16 mouse cellular contexts compared by ENCODE assay signal in the genomic region with DNA sequence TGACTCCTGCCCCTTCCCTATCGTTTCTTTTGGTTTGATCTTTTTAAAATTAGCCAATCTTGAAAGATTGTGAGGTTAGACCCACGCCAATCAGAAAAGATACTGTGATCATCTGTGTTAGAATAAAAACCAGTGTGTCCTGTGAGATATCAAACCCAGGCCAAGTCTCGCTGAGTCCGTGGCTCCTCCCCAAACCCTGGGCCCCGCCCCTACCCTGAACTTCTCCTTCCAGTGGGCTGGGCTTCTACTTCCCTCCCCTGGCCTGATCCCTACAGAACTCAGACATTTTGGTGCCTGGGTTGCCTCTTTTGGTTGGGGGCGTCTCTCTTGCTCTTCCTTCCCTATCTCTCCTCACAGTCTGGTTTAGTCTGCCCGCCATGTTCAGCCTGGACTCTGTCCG. TPM values are rescaled to one million over a fixed set of nuclear protein-coding genes. Genes with fewer than 3 reads are reported as not detected.
DNase-seq lines count a peak whose midpoint lies in the region; ATAC-seq and TF ChIP-seq lines count a peak whose summit lies in the region.
"Had no signal": no experiment of that assay in that cellular context is flagged by ENCODE, and none has a peak within 500 bp of the region (broad histone marks: within the 10 kb centered on the region; RNA-seq: fewer than 3 reads in every experiment).

No protein-coding gene starts in this region.

- no peak for TF ChIP-seq RAD21 in MEL (IDR thresholded peaks at IDR 0.05; ENCODE audit: low read depth, low read length)

- no peak overlapping the region for H3K27ac ChIP-seq in MEL (ENCODE audit: control insufficient read depth, low read depth, low read length)
- H3K27ac ChIP-seq in cerebellum, adult 2 months (ENCODE audit: insufficient read depth, low read length) = no peak overlapping the region
- H3K27ac ChIP-seq in midbrain, embryonic 13.5 days = no peak overlapping the region
- H3K27ac ChIP-seq: embryonic facial prominence, embryonic 13.5 days; intestine, embryonic 15.5 days; midbrain, embryonic 12.5 days; neural tube, embryonic 12.5 days had no signal

- H3K4me1 ChIP-seq in MEL (ENCODE audit: control insufficient read depth in 1 of 2, insufficient read depth in 2 of 2, low read length in 2 of 2) = peaks cover 0 to 7% of the 10 kb centered on the region in 2 experiments; a peak in 2 of 4 replicates
- peaks cover 9% of the 10 kb centered on the region for H3K4me1 ChIP-seq in cerebellum, adult 2 months (ENCODE audit: control insufficient read depth, insufficient read depth, low read length)
- 0 out of 2 replicates have a peak, but pooled peaks cover 3% of the 10 kb centered on the region for H3K4me1 ChIP-seq in midbrain, embryonic 13.5 days (replicated peaks)
- H3K4me1 ChIP-seq: embryonic facial prominence, embryonic 13.5 days; intestine, embryonic 15.5 days had no signal

- no peak overlapping the region for H3K4me3 ChIP-seq in MEL (ENCODE audit: control insufficient read depth in 1 of 2, insufficient read depth in 1 of 2, low read depth in 2 of 2, low read length in 2 of 2)
- H3K4me3 ChIP-seq in cerebellum, adult 2 months (replicated peaks; ENCODE audit: insufficient read depth, low read depth, low read length) = no peak overlapping the region
- no peak overlapping the region for H3K4me3 ChIP-seq in midbrain, embryonic 13.5 days (replicated peaks)
- H3K4me3 ChIP-seq: embryonic facial prominence, embryonic 13.5 days; heart, embryonic 12.5 days; intestine, embryonic 15.5 days; midbrain, embryonic 12.5 days; neural tube, embryonic 12.5 days had no signal

- no peaks in the 10 kb centered on the region for H3K79me2 ChIP-seq in MEL (ENCODE audit: control insufficient read depth, insufficient read depth, low read length, poor library complexity)

- H3K4me2 ChIP-seq in midbrain, embryonic 13.5 days (replicated peaks) = no peak overlapping the region
- H3K4me2 ChIP-seq: embryonic facial prominence, embryonic 13.5 days; heart, embryonic 12.5 days; intestine, embryonic 15.5 days; midbrain, embryonic 12.5 days; neural tube, embryonic 12.5 days had no signal

- no peaks in the 10 kb centered on the region for H3K27me3 ChIP-seq in MEL (ENCODE audit: control insufficient read depth in 1 of 2, insufficient read depth in 2 of 2, low read length in 2 of 2)
- H3K27me3 ChIP-seq in cerebellum, adult 2 months (ENCODE audit: control insufficient read depth, insufficient read depth, low read length) = no peaks in the 10 kb centered on the region
- H3K27me3 ChIP-seq in midbrain, embryonic 13.5 days = no peaks in the 10 kb centered on the region
- H3K27me3 ChIP-seq: embryonic facial prominence, embryonic 13.5 days; heart, embryonic 12.5 days; intestine, embryonic 15.5 days; midbrain, embryonic 12.5 days; neural tube, embryonic 12.5 days had no signal

- TF ChIP-seq EP300 in MEL (IDR thresholded peaks at IDR 0.05; ENCODE audit: low read depth in 1 of 2, low read length in 2 of 2) = no peak

- no peak for TF ChIP-seq POLR2A in MEL (IDR thresholded peaks at IDR 0.05; ENCODE audit: control insufficient read depth in 1 of 2, insufficient read depth in 1 of 2, low read depth in 1 of 2, low read length in 2 of 2, poor library complexity in 1 of 2)
- TF ChIP-seq POLR2A in cerebellum, adult 2 months (IDR thresholded peaks at IDR 0.05; ENCODE audit: borderline replicate concordance, insufficient read depth, low read length) = no peak

- DNase-seq in kidney, postnatal 14 days = peak; percentile 9
- DNase-seq in kidney, adult 18-20 months = no peak
- DNase-seq in MEL (ENCODE audit: low read depth, low spot score) = peak; percentile 88
- no peak for DNase-seq in layer of hippocampus, postnatal 36 days
- no peak for DNase-seq in cerebellum, adult 2 months
- DNase-seq: retina, postnatal 1 day had no signal

- TF ChIP-seq CTCF in MEL (IDR thresholded peaks at IDR 0.05 in 2 of 3, conservative IDR thresholded peaks at IDR 0.05 in 1 of 3; ENCODE audit: control insufficient read depth in 1 of 3, insufficient read depth in 1 of 3, low read depth in 2 of 3, low read length in 3 of 3, poor library complexity in 1 of 3, severe bottlenecking in 1 of 3) = no peak
- no peak for TF ChIP-seq CTCF in cerebellum, adult 2 months (IDR thresholded peaks at IDR 0.05; ENCODE audit: borderline replicate concordance, insufficient read depth, low read depth, low read length)

- H3K9me3 ChIP-seq in MEL (replicated peaks; ENCODE audit: insufficient read depth, low read length) = no peaks in the 10 kb centered on the region
- H3K9me3 ChIP-seq in midbrain, embryonic 13.5 days = no peaks in the 10 kb centered on the region
- H3K9me3 ChIP-seq: embryonic facial prominence, embryonic 13.5 days; intestine, embryonic 15.5 days; midbrain, embryonic 12.5 days; neural tube, embryonic 12.5 days had no signal

- peak; percentile 53 to 74; a peak in 3 of 4 replicates for ATAC-seq in hematopoietic stem cell, adult 5-6 weeks (replicated peaks in 1 of 2; ENCODE audit: insufficient read depth in 1 of 2, low FRiP score in 2 of 2, low TSS enrichment in 1 of 2, low read depth in 1 of 2, poor library complexity in 2 of 2, severe bottlenecking in 2 of 2)
- ATAC-seq in megakaryocyte-erythroid progenitor cell, adult 5-6 weeks (replicated peaks; ENCODE audit: low FRiP score, low TSS enrichment, poor library complexity, severe bottlenecking) = peak; percentile 95
- ATAC-seq in midbrain, embryonic 13.5 days = no peak
- ATAC-seq: forebrain, embryonic 14.5 days; intestine, embryonic 15.5 days had no signal

- peaks cover 0 to 6% of the 10 kb centered on the region in 2 experiments; a peak in 2 of 4 replicates for H3K36me3 ChIP-seq in MEL (ENCODE audit: control insufficient read depth in 1 of 2, insufficient read depth in 2 of 2, low read length in 2 of 2)
- peaks cover 57% of the 10 kb centered on the region for H3K36me3 ChIP-seq in midbrain, embryonic 13.5 days

- 59% methylated on average over 8 of the region's 8 CpGs for whole genome bisulfite sequencing in cerebellum, adult 2 months
- WGBS in midbrain, embryonic 13.5 days = 58% methylated on average over 8 of the region's 8 CpGs

- no peak overlapping the region for H3K9ac ChIP-seq in MEL (ENCODE audit: control insufficient read depth, low read depth, low read length, poor library complexity, severe bottlenecking)
- no peak overlapping the region for H3K9ac ChIP-seq in midbrain, embryonic 13.5 days (replicated peaks)
- H3K9ac ChIP-seq: embryonic facial prominence, embryonic 13.5 days; heart, embryonic 12.5 days; intestine, embryonic 15.5 days; midbrain, embryonic 12.5 days; neural tube, embryonic 12.5 days had no signal

TF ChIP-seq in MEL, 35 proteins besides CTCF, POLR2A, EP300 and RAD21:
- no peak for TF ChIP-seq HCFC1 (IDR thresholded peaks at IDR 0.05; ENCODE audit: low read depth, low read length)
- no peak for TF ChIP-seq ZC3H11A (IDR thresholded peaks at IDR 0.05; ENCODE audit: low read depth, low read length)
- 0 out of 2 replicates have a peak, but pooled peaks have one; percentile 40 for TF ChIP-seq GATA1 (IDR thresholded peaks at IDR 0.05; ENCODE audit: low read depth, low read length)
- TF ChIP-seq RCOR1 (IDR thresholded peaks at IDR 0.05; ENCODE audit: low read depth, low read length) = peak; percentile 43; the same call in 1 of the 2 replicates
- no peak for TF ChIP-seq E2F4 (IDR thresholded peaks at IDR 0.05; ENCODE audit: borderline replicate concordance, low read depth, low read length)
- no peak for TF ChIP-seq ZNF384 (IDR thresholded peaks at IDR 0.05; ENCODE audit: low read depth, low read length)
- TF ChIP-seq ETS1 (IDR thresholded peaks at IDR 0.05; ENCODE audit: low read depth, low read length) = no peak

RNA-seq across cellular contexts. Expression of a gene that starts 53.1 kb away (rescaled TPM):
- 0.13 and 0.31 TPM in 2 replicates for total RNA-seq in MEL (2012; rRNA removed)
- 1 to 10 TPM in 1 of 2 experiments, not detected in 1; 1.6 TPM for polyA plus RNA-seq in MEL (2012; ENCODE audit: insufficient read depth in 1 of 2, insufficient read length in 2 of 2, low read depth in 1 of 2, low replicate concordance in 2 of 2, missing spikeins in 1 of 2)
- not detected in 2 replicates for total RNA-seq in hematopoietic stem cell, adult 5-6 weeks (2017)
- not detected in 2 replicates for total RNA-seq in megakaryocyte-erythroid progenitor cell, adult 5-6 weeks (2014; fragmentation: Nextera tagmentation)
- total RNA-seq in megakaryocyte-erythroid progenitor cell, adult 5-6 weeks (2017) = 0.08 TPM in 1 of 2 replicates, not detected in the other
- under 1 TPM; 0.56 to 0.85 TPM for total RNA-seq in layer of hippocampus, postnatal 36 days (2021)
- 0.62 and 0.93 TPM in 2 replicates for polyA plus RNA-seq in cerebellum, adult 2 months (2012; rRNA removed)
- polyA plus RNA-seq in midbrain, embryonic 13.5 days (2015; fragmentation: Nextera tagmentation; extraction: Ambion mirVana) = 0.46 and 0.61 TPM in 2 replicates
- total RNA-seq: gastrocnemius, adult 18-20 months had no signal

Comparison
In these comparisons a context has a peak if more than half of its experiments do, and no peak if none do; other contexts are left out.
1. DNase-seq: peak in kidney, postnatal 14 days (single experiment) and MEL (single experiment); none in kidney, adult 18-20 months (single experiment), layer of hippocampus, postnatal 36 days (0 of 2) and cerebellum, adult 2 months (0 of 2).